Mouse (Mus musculus): ENCODE data around the gene Tmem86b.
A peak's percentile ranks its signal among the peaks of the same experiment; 100 is the strongest.

Tmem86b gene

GRCm38 (mm10) chr7:4631031-4631430 lies at the start of gene Tmem86b:
Gene Tmem86b, minus strand, starts transcription at chr7:4631422.
- DNase-seq (ENCODE audit: low read depth), result no peak

DNA sequence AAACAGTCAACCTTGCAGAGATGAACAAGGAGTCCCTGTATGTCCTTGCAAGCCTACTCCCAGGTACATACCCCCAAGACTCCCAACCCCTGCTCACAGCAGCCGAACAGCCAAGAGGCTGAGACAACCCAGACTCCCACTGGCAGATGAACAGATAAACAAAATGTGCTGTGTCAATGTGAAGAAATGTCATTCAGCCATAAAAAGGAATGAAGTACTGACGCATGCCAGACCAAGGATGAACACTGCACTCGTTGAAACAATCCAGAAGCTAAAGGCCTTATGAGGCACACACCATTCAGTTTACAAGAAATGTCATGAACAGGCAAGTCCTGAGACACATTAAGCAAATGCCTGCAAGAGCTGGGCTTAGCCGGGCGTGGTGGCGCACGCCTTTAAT lies 44.0 kb upstream of the Tmem86b start:
- no peak for DNase-seq (ENCODE audit: low read depth)

- DNase-seq (ENCODE audit: low read depth), result peak; percentile 60
Observed at GRCm38 (mm10) chr7:4674114-4674731, 43.0 kb upstream of the Tmem86b start.

DNA sequence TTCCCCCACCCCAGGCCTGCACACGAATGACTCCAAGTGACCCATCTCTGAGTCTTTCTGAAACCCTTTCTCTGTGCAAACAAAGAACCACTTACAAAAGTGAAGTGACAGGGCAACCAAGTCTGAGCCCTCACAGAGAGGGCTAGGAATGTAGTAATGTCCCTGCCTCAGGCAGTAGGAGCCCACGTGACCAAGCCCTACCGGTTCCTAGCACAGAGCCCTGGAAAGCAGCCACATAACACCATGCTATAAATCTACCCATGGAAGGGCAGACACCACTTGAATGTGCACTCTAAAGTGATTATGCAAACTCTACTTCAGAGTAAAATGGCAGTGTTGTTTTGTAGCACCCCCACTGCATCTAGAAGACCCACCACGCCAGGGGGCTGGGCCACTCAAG lies 40.7 kb upstream of the Tmem86b start:
- no peak for DNase-seq (ENCODE audit: low read depth)

DNA sequence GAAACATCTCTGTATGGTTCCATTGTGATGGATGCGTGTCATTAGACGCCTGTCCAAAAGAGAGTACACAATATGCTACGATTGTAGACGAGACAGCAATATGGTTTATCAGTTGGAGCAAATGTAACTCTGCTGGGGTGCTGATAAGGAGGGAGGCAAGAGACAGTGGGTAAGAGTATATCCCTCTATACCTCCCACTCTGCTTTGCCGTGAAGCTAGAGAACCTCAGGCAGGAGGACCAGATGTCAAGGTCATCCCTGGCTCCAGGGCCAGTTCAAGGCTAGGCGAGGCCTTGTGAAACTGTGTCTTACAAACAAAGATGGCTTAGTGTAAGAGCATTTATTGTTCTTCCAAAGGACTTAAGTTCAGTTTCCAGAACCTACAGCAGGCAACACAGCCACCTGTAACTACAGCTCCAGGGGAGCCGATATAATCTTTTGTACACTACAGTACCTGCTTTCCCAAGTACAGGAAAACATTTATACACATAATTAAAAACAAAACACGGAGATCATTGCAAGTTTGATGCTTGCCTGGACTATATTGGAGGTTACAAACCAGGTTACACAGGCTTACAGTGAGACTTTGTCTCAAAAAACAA lies 39.5 kb upstream of the Tmem86b start:
- no peak for DNase-seq (ENCODE audit: low read depth)

- no peak for DNase-seq (ENCODE audit: low read depth)
Observed at GRCm38 (mm10) chr7:4669156-4669555, 37.9 kb upstream of the Tmem86b start.

DNA sequence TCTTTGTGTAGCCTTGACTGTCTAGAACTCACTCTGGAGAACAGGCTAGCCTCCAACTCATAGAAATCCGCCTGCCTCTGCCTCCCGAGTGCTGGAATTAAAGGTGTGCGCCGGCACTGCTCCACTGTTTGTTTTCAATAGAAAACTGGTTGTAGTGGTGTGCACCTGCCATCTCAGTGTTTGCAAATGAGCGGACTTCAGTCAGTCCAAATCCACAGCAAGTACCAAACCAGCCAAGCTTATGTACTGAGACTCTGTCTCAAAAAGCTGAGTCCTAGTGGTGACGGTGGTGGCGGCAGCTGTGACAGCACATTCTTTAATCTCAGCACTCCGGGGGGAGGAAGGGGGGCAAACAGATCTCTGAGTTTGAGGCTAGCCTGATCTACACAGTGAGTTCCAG lies 37.3 kb upstream of the Tmem86b start:
- no peak for DNase-seq (ENCODE audit: low read depth)

DNA sequence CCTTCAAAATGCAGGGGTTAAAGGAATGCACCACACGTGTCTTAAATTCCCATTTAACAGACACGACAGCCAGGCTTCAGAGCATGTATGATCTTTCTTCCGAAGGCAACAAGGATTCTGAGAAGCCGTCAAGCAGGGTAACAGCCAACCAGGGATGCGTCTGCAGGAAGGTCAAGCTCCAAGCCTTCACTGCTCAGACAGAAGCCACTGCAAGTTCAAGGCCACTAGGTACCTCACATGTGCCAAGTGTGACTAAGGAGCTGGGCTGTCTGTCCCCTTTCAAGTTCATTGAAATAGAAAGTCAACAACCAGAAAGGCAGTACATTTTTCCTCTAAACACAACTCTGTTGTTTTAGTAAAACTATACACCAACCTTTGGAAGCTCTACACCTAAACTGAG lies 35.6 kb upstream of the Tmem86b start:
- DNase-seq (ENCODE audit: low read depth), result no peak

- peak; percentile 59 for DNase-seq (ENCODE audit: low read depth)
Observed at GRCm38 (mm10) chr7:4663742-4664141, 32.5 kb upstream of the Tmem86b start.

DNA sequence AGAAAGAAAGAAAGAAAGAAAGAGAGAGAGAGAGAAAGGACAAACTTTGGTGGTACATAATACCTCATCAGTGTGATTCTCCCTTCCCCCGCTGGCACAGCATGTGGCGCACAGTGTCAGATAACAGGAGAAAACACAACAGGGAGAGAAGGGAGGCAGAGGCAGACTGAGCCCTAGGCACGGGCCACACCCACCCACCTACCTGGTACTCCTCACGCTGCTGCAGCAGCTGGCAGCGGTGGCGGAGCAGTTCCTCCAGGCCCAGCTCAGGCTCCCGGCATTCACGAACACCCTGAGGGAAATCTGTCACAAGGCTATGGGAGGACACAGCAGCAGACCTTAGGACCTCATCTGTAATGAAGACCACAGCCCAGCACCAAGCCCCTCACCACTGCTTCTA lies 32.0 kb upstream of the Tmem86b start:
- no peak for DNase-seq (ENCODE audit: low read depth)

GRCm38 (mm10) chr7:4659911-4660443 lies 28.8 kb upstream of the Tmem86b start:
- no peak for DNase-seq (ENCODE audit: low read depth)

GRCm38 (mm10) chr7:4658912-4659551 lies 27.8 kb upstream of the Tmem86b start, which contains the start of gene Ppp6r1:
Gene Ppp6r1, minus strand, starts transcription at chr7:4659019.
- peak; percentile 98 for DNase-seq (ENCODE audit: low read depth)

DNA sequence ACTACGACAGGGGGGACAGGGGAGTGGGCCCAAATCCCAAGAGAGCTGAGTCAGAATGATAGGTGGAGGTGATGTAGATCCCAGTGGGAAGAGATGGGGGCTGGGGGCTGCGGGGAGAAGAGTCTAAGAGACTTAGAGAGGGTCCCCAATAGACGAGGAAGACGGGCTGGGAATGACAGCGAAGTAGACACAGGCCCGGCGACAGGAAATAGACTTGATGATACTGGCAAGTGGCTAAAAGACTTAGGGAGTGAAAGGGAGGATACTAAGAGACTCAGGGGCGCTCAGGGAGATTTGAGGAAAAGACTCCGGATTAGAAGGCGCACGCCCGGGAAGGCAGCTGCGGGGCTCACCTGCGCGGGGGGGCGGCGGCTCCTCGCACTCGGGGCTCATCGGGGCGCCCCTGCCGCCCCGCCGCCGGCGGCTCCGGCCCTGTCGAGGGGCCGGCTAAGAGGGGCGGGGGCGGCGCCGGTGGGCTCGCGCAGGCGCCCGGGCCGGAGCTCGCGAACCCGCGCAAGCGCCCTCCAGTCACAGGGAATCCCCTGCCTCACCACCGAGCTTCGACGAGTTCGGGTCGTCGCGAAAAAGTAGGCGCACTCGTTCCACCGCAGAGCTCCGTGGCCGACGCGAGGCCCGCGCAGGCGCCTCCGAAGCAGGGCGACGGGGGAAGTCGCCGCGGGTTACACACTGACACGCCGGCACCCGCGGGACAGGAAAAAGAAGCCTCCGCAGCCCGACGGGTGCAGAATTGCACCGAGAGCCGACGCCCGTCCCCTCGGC lies 27.1 kb upstream of the Tmem86b start:
- DNase-seq (ENCODE audit: low read depth), result peak; percentile 58

- DNase-seq (ENCODE audit: low read depth), result peak; percentile 49
Observed at GRCm38 (mm10) chr7:4657521-4658127, 26.4 kb upstream of the Tmem86b start.

GRCm38 (mm10) chr7:4656818-4657217 lies 25.6 kb upstream of the Tmem86b start:
- peak; percentile 45 for DNase-seq (ENCODE audit: low read depth)

DNA sequence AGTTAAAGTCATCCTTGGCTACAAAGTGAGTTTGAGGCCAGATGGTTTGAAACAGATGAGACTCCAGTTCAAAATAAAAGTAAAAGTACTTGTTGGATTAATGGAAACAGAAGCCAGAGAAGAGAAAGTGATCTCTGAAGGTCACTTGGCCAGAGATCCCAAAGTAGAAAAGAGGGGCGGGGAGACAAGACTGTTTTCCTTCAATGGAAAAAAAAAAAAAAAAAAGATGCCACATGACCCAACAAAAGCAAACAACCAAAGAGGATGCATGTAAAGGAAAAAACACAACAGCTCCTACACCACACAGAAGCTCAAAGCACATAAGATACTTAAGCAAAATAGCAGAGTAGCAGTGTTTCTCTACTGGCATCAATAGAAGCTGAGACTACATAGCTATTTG lies 24.7 kb upstream of the Tmem86b start:
- peak; percentile 54 for DNase-seq (ENCODE audit: low read depth)

DNA sequence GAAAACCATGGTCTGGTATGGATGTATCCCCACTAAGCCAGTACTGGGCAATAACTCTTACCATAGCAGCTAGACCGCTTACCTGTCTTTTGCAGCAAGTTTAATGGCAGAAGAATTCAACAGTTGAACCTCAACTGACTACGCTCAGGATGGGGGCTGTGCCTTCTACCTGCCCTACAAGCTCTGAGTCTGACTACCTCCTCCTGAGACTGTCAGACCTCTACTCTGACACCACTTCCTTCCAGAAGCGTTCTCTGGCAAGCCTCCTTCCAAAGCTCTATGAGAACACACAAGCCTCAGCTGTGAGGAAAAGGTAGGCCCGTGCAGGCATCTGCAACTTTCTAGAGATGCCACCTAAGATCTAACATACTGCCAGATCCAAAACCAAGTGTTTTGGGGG lies 24.2 kb upstream of the Tmem86b start:
- peak; percentile 61 for DNase-seq (ENCODE audit: low read depth)

- no peak for DNase-seq (ENCODE audit: low read depth)
Observed at GRCm38 (mm10) chr7:4654221-4654620, 23.0 kb upstream of the Tmem86b start.

- DNase-seq (ENCODE audit: low read depth), result peak; percentile 92
Observed at GRCm38 (mm10) chr7:4653780-4654179, 22.6 kb upstream of the Tmem86b start.

DNA sequence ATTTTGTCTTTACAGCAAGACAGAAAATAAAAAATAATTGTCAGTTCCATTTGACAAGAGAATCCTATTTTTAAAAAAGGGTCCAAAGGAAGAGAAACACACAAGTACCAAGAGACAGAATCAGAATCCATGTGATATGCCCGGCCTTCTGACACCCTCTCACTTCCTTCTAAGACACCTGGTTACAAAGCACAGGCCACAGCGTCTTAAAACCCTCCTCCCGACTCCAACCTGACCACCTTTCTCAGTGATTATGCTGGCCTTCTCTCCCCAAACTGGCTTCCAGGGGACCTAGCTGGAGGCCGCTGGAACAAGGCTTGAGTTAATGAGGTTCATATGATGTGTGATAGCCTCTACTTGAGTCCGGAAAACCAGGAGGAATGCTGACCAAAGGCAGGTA lies 22.1 kb upstream of the Tmem86b start:
- DNase-seq (ENCODE audit: low read depth), result no peak

- DNase-seq (ENCODE audit: low read depth), result no peak
Observed at GRCm38 (mm10) chr7:4652726-4653125, 21.5 kb upstream of the Tmem86b start.

GRCm38 (mm10) chr7:4651581-4651980 lies 20.4 kb upstream of the Tmem86b start:
- DNase-seq (ENCODE audit: low read depth), result peak; percentile 80
